Mouse (Mus musculus) frontal cortex, adult 2 months (tissue): ENCODE measurements around the gene Racgap1. TPM values are rescaled to one million over a fixed set of nuclear protein-coding genes. Genes with fewer than 3 reads are reported as not detected.

Experiments
- DNase-seq, 2 experiments: peaks; one replicate each; pipeline ENCODE4 v3.0.0; 2022; ENCODE audit warnings: low spot score in 1 of 2; ENCODE audit errors: extremely low spot score in 1 of 2
- polyA plus RNA-seq: library from polyadenylated mRNA; depleted of rRNA; stranded (reverse); fragments of >200 nt; gene quantifications from 2 replicates; pipeline ENCODE4 v1.2.3, GENCODE M21; 2012; rRNA removed

Gene Racgap1
- 11.8 and 13.8 TPM in 2 replicates for polyA plus RNA-seq

DNA sequence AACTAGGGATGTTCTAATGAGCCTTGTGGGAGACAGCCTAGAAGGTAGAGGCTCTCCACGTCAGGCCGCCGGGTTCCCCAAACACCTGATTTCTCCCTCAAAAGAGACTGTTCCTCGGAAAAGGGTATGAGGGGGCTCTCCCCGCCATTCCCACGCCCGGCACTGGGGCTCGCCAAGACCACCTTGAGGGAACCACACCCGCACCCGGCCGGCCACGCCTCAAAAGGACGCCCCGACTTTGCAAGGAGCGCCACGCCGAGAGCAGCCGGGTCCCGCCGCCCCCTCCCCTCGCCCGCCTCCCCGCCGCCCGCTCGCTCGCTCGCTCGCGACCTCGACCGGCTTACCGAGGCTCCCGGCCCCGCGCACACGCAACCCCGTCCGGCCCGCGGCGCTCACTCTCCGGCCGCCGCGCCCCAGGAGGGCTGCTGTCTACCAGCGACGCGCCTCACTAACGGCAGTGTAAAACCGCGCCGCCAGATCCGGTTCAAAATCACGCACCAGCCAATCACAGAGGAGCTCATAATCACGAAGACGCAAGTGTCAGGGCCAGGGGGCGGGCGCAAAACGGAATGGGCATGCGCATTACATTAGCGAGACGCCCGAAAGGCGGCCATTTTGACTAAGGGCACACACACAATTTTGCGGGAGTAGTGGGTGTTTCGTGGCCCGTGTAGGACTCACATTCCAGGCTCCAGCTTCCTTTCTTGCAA, at the start of gene Racgap1:
Racgap1 (minus strand) TSS at position 494 of the 710 bp plus-strand sequence.
- peak; percentile 93 to 99 for DNase-seq

- no peak for DNase-seq
Observed at GRCm38 (mm10) chr15:99700219-99701106, 49.0 kb upstream of the Racgap1 start.

DNA sequence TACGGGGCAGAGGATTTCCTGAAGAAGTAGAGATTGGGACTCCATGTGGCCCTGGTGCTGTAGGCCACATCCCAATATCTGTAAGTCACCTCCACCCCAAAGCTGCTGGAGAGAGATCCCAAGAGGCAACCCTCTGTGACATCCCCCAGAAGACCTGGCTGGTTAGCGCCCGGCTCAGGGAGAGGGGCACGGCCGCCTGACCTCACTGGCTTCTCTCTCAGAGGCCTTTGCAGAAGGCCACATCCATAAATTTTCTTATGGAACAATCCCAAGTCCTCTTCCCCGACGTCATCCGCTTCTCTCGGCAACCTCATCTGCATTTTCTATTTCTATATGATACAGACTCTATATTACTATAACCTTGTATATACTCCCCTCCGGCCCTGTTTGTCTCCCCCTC, 48.3 kb upstream of the Racgap1 start:
- no peak for DNase-seq

- DNase-seq: peak in 1 of 2 experiments; percentile 61
Observed at GRCm38 (mm10) chr15:99698533-99699085, 47.2 kb upstream of the Racgap1 start.

- DNase-seq: no peak
Observed at GRCm38 (mm10) chr15:99697309-99697708, 45.9 kb upstream of the Racgap1 start.

GRCm38 (mm10) chr15:99691976-99692375, 40.5 kb upstream of the Racgap1 start:
- DNase-seq: no peak

DNA sequence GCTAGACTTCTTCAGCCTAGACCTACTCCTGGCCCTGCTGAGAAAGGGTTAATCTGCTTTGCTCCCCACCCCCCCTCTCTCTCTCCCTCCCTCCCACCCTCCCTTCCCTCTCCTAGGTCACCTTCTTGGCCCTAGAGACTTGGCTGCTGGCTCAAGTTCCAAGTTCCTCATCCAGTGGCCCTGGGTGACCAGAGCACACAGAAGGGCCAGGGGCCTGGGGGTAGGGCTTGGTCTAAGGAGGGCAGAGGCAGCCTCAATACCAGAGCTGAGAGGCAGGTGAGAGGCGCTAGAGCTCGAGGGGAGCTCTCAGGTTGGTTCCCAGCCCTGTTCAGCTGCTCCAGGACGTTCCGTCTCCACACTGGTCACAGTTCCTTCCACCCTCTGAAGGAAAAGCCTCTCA, 39.5 kb upstream of the Racgap1 start:
- no peak for DNase-seq

- DNase-seq: peak in 1 of 2 experiments; percentile 79
Observed at GRCm38 (mm10) chr15:99688712-99689111, 37.3 kb upstream of the Racgap1 start.

DNA sequence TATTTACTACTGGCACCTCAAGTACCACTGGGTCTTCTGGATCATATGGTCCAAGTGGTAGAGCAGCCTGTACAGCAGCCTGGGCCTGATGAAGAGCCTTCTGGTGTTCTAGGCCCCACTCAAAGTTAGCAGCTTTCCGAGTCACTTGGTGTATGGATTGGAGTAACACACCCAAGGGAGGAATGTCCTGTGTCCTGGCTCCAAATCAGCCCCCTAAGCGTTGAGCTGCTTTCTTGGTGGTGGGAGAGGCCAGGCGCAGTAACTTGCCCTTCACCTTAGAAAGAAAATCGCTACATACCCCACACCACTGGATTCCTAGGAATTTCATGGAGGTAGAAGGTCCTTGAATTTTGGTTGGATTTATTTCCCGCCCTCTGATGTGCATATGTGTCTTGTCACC, 32.7 kb upstream of the Racgap1 start:
- DNase-seq: no peak

DNA sequence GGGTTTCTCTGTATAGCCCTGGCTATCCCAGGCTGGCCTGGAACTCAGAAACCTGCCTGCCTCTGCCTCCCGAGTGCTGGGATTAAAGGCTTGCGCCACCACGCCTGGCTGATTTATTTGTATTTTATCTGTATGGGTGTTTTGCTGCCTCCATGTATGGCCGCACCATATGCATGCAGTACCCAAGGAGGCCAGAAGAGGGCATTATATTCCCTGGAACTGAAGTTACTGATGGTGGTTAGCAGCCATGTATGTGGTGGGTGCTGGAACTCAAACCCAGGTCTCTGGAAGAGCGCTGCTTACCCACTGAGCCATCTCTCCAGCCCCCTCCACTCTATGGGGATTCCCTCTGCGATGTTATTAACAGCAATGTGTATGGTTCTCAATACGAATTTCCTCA, 31.4 kb upstream of the Racgap1 start:
- DNase-seq: no peak

GRCm38 (mm10) chr15:99679008-99679407, 27.6 kb upstream of the Racgap1 start:
- no peak for DNase-seq

GRCm38 (mm10) chr15:99678063-99678800, 26.8 kb upstream of the Racgap1 start:
- no peak for DNase-seq

- DNase-seq: no peak
Observed at GRCm38 (mm10) chr15:99677089-99677488, 25.6 kb upstream of the Racgap1 start.

DNA sequence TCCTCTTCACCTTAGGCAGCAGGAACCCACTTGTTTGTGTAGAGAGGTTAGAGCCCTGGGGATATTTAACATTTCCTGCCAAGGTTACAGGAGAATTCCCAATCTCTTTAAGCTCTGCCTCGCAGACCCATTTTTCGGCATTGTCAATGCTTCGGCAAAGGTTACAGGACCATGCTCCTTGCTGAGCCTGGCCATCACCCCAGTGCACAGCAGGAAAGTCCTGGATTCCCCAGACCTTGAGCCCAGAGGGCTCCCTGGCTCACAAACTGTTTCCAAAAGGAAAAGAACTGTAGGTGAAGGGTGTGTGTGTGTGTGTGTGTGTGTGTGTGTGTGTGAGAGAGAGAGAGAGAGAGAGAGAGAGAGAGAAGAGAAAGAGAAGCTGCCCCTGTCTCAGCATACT, 23.4 kb upstream of the Racgap1 start:
- DNase-seq: no peak

DNA sequence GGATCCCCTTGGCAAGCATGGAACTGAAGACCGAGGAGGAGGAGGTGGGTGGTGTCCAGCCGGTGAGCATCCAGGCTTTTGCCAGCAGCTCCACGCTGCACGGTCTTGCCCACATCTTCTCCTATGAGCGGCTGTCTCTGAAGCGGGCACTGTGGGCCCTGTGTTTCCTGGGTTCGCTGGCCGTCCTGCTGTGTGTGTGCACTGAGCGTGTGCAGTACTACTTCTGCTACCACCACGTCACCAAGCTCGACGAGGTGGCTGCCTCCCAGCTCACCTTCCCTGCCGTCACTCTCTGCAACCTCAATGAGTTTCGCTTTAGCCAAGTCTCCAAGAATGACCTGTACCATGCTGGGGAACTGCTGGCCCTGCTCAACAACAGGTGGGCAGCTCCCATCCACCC, 20.3 kb upstream of the Racgap1 start:
- peak in 1 of 2 experiments; percentile 50 for DNase-seq

DNA sequence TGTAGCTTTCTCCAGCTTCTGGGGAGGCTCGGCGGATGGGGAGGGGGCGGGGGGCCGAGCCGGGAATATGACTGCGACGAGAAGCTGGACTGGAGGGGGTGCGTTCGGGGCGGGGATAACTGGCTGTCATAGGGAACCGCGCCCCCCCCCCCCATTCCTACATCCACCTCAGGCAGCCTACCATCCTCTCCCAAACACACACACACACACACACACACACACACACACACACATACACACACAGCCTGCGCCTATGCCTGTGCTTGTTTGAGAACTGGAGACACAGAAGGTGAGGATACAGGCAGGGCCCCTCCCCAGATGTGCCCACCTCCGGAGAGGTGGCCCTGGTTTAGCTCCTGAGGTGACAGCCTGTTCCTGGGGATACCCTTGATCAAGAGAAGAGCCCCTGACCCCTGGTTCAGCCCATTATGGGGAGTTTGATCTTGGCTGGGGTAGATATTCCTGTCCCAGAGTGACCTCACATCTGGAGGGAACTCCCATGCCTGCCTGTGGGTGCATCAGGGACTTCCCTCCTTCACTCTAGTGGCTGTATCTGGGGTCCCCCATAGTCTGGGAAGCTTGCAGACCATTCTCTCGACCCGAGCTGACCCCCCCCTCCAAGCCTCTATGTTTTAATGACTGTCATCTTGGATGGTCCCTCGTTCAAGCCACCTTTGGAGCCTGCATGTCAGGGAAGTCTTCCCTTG, 19.7 kb upstream of the Racgap1 start:
- no peak for DNase-seq

- peak in 1 of 2 experiments; percentile 76 for DNase-seq
Observed at GRCm38 (mm10) chr15:99670154-99670821, 18.8 kb upstream of the Racgap1 start, which contains the start of gene Asic1. Gene Asic1 (plus strand): TSS chr15:99670368.

GRCm38 (mm10) chr15:99669392-99669791, 17.9 kb upstream of the Racgap1 start:
- DNase-seq: no peak

DNA sequence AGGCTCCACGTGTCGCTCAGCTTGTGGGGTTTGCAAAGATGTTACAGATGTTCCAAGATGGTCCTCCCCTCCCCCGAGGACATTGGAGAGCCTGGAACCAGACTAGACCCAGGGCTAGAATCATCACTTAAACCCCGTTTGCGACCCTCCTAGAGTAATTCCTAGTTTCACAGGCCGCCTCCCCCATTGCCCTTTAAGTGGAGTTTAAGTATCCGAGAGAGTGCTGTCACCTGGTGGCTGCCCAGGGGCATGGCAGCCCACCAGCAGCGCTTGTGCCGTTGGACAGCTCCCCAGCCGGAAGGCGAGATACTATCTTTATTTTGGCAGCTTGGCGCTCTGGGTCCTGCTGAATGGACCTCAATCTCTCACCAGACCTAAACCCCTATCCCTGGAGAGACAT, 17.4 kb upstream of the Racgap1 start:
- DNase-seq: peak in 1 of 2 experiments; percentile 84
